Mouse (Mus musculus) adrenal gland, adult (tissue): ENCODE results near the gene Chst1.

Experiments used
- DNase-seq, 2 experiments: peaks; one replicate each; pipeline ENCODE4 v3.0.0; 2022 to 2023; ENCODE audit warnings: low spot score in 1 of 2; ENCODE audit not compliant: inconsistent age in 2 of 2

The Chst1 gene

GRCm38 (mm10) chr2:92608810-92609581, 9.5 kb downstream of the Chst1 start:
- peak; percentile 31 to 86 for DNase-seq

GRCm38 (mm10) chr2:92609704-92610379, 10.3 kb downstream of the Chst1 start:
- peak in 1 of 2 experiments; percentile 50 for DNase-seq

GRCm38 (mm10) chr2:92613645-92614044, 14.1 kb downstream of the Chst1 start:
- no peak for DNase-seq

GRCm38 (mm10) chr2:92614106-92614505, 14.6 kb downstream of the Chst1 start:
- no peak for DNase-seq

GRCm38 (mm10) chr2:92617077-92617756, 17.7 kb downstream of the Chst1 start:
- no peak for DNase-seq

- DNase-seq = no peak
Measured at GRCm38 (mm10) chr2:92618016-92618415, 18.5 kb downstream of the Chst1 start.

- peak in 1 of 2 experiments; percentile 63 for DNase-seq
Measured at GRCm38 (mm10) chr2:92627633-92628032, 28.1 kb downstream of the Chst1 start.

GRCm38 (mm10) chr2:92630799-92631198, 31.3 kb downstream of the Chst1 start:
- no peak for DNase-seq

- DNase-seq = no peak
Measured at GRCm38 (mm10) chr2:92632027-92632426, 32.5 kb downstream of the Chst1 start.

- DNase-seq = peak in 1 of 2 experiments; percentile 31
Measured at GRCm38 (mm10) chr2:92640555-92640954, 41.0 kb downstream of the Chst1 start.

- peak; percentile 37 to 67 for DNase-seq
Measured at GRCm38 (mm10) chr2:92645282-92646037, 46.0 kb downstream of the Chst1 start.

- DNase-seq = no peak
Measured at GRCm38 (mm10) chr2:92649154-92649801, 49.8 kb downstream of the Chst1 start.

- no peak for DNase-seq
Measured at GRCm38 (mm10) chr2:92650428-92650827, 50.9 kb downstream of the Chst1 start.

- no peak for DNase-seq
Measured at GRCm38 (mm10) chr2:92651294-92651816, 51.8 kb downstream of the Chst1 start.

- no peak for DNase-seq
Measured at GRCm38 (mm10) chr2:92657189-92657588, 57.7 kb downstream of the Chst1 start.

- DNase-seq = no peak
Measured at GRCm38 (mm10) chr2:92658293-92659150, 59.0 kb downstream of the Chst1 start.

GRCm38 (mm10) chr2:92659491-92660035, 60.1 kb downstream of the Chst1 start:
- peak; percentile 12 to 71 for DNase-seq

- DNase-seq = no peak
Measured at GRCm38 (mm10) chr2:92662534-92663068, 63.1 kb downstream of the Chst1 start.
